Mouse (Mus musculus) spleen, adult 2 months (tissue): ENCODE results near the gene Pak7.

Experiments used
- CTCF ChIP-seq: fragments of 200-500 bp; IDR thresholded peaks from 2 replicates; pipeline ENCODE4 v1.5.1; 2011; ENCODE audit warnings: mild to moderate bottlenecking, inconsistent platforms; ENCODE audit not compliant: insufficient read depth, insufficient read length, insufficient replicate concordance; ENCODE audit errors: extremely low read depth
- POLR2A ChIP-seq: fragments of 200-500 bp; IDR thresholded peaks from 2 replicates; pipeline ENCODE4 v1.6.1; 2011; ENCODE audit warnings: low read depth, low read length, inconsistent platforms

DNA sequence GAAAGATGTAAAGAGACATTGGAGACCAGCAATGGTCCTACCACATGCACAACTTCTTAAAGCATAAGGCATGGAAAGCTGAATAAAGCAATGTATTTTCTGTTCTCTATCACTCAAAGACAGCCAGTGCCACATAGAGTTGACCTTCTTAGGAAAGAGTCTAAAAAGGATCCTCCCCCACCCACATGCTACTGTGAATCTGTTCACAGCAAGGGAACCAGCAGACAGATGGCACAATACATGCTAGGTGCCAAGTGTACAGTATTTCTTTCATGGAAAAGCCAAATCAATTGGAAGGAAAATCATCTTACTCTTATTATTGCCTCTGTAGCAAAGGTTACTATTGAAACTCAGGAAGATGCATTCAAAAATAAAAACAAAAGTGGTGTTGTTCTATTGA is 86.4 kb downstream of the Pak7 start:
- no peak for TF ChIP-seq CTCF
- TF ChIP-seq POLR2A: no peak
